Comparison of ENCODE assay signal across 9 mouse cellular contexts in the genomic region with DNA sequence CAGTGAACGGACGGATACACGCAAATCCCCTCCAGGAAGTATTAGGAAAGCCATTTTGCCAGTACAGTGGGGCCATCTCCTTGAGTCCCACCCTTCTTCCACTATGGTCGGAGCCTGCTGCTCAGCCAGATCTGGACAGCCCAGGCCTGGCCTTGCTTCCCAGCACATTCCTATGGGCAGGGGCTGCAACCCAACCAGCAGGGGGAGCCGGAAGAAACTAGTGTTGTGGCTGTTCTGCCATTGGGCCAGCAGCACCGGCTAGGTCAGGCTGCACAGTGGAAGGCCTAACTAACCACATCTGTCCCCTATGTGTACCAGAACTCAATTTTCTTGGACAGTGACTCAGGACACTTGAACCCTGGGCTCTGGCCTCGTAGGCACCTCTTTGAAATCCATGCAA. TPM values are rescaled to one million over a fixed set of nuclear protein-coding genes. Genes with fewer than 3 reads are reported as not detected.
DNase-seq lines count a peak whose midpoint lies in the region; ATAC-seq and TF ChIP-seq lines count a peak whose summit lies in the region.
"Had no signal": no experiment of that assay in that cellular context is flagged by ENCODE, and none has a peak within 500 bp of the region (broad histone marks: within the 10 kb centered on the region; RNA-seq: fewer than 3 reads in every experiment).

No protein-coding gene starts in this region.

- no peak overlapping the region for H3K4me3 ChIP-seq in forebrain, embryonic 15.5 days
- no peak overlapping the region for H3K4me3 ChIP-seq in forebrain, embryonic 11.5 days (ENCODE audit: low read depth, low read length)
- H3K4me3 ChIP-seq in testis, adult 2 months (ENCODE audit: control insufficient read depth, low read depth, low read length), result no peak overlapping the region
- H3K4me3 ChIP-seq: neural tube, embryonic 13.5 days had no signal

- TF ChIP-seq POLR2A in testis, adult 2 months (IDR thresholded peaks at IDR 0.05; ENCODE audit: control insufficient read depth, low read depth, low read length), result no peak

- no peak overlapping the region for H3K4me2 ChIP-seq in forebrain, embryonic 15.5 days (replicated peaks)
- H3K4me2 ChIP-seq in forebrain, embryonic 11.5 days (ENCODE audit: low read depth, low read length, severe bottlenecking), result no peak overlapping the region
- H3K4me2 ChIP-seq: neural tube, embryonic 13.5 days had no signal

- no peak for ATAC-seq in forebrain, embryonic 15.5 days (replicated peaks)
- ATAC-seq in forebrain, embryonic 11.5 days (replicated peaks; ENCODE audit: low FRiP score), result no peak
- ATAC-seq in granulocyte monocyte progenitor cell, adult 5-6 weeks (replicated peaks; ENCODE audit: poor library complexity, severe bottlenecking), result peak; percentile 70

- DNase-seq in forebrain, embryonic 11.5 days (ENCODE audit: low spot score), result no peak
- no peak for DNase-seq in testis, postnatal 14 days (ENCODE audit: low spot score)
- DNase-seq in lung, postnatal 14 days, result peak; percentile 70
- no peak for DNase-seq in frontal cortex, postnatal 25 days (ENCODE audit: low spot score in 2 of 2)
- no peak for DNase-seq in yolk sac, embryonic 10.5 days (ENCODE audit: low spot score)

- peak overlapping the region; percentile 21; the same call in 1 of the 2 replicates for H3K27ac ChIP-seq in forebrain, embryonic 15.5 days (replicated peaks)
- no peak overlapping the region for H3K27ac ChIP-seq in forebrain, embryonic 11.5 days (ENCODE audit: low read depth, low read length)
- H3K27ac ChIP-seq in testis, adult 2 months (ENCODE audit: control insufficient read depth, insufficient read depth, low read depth, low read length), result no peak overlapping the region
- H3K27ac ChIP-seq: neural tube, embryonic 13.5 days had no signal

- TF ChIP-seq CTCF in testis, adult 2 months (IDR thresholded peaks at IDR 0.05; ENCODE audit: control insufficient read depth, insufficient read depth, insufficient replicate concordance, low read depth, low read length), result 0 out of 2 replicates have a peak, but pooled peaks have one; percentile 24

- no peaks in the 10 kb centered on the region for H3K36me3 ChIP-seq in forebrain, embryonic 15.5 days
- H3K36me3 ChIP-seq in forebrain, embryonic 11.5 days (ENCODE audit: control insufficient read depth, insufficient read depth, low read length), result no peaks in the 10 kb centered on the region
- H3K36me3 ChIP-seq in testis, adult 2 months (ENCODE audit: control insufficient read depth, insufficient read depth, low read length), result no peaks in the 10 kb centered on the region
- H3K36me3 ChIP-seq: neural tube, embryonic 13.5 days had no signal

- no peaks in the 10 kb centered on the region for H3K27me3 ChIP-seq in forebrain, embryonic 15.5 days
- no peaks in the 10 kb centered on the region for H3K27me3 ChIP-seq in forebrain, embryonic 11.5 days (ENCODE audit: control insufficient read depth, insufficient read depth, low read length)
- no peaks in the 10 kb centered on the region for H3K27me3 ChIP-seq in testis, adult 2 months (ENCODE audit: control insufficient read depth, insufficient read depth, low read length)
- H3K27me3 ChIP-seq: neural tube, embryonic 13.5 days had no signal

- 75% methylated on average over 7 of the region's 7 CpGs for WGBS in forebrain, embryonic 15.5 days
- WGBS in forebrain, embryonic 11.5 days, result 73% methylated on average over 7 of the region's 7 CpGs

- no peak overlapping the region for H3K9ac ChIP-seq in forebrain, embryonic 15.5 days (replicated peaks)
- no peak overlapping the region for H3K9ac ChIP-seq in forebrain, embryonic 11.5 days (ENCODE audit: low read length)
- H3K9ac ChIP-seq: neural tube, embryonic 13.5 days had no signal

- no peaks in the 10 kb centered on the region for H3K9me3 ChIP-seq in forebrain, embryonic 15.5 days
- H3K9me3 ChIP-seq in forebrain, embryonic 11.5 days (ENCODE audit: control insufficient read depth, low read length), result no peaks in the 10 kb centered on the region
- H3K9me3 ChIP-seq: neural tube, embryonic 13.5 days had no signal

- peaks cover 36% of the 10 kb centered on the region for H3K4me1 ChIP-seq in forebrain, embryonic 15.5 days
- peaks cover 3% of the 10 kb centered on the region for H3K4me1 ChIP-seq in forebrain, embryonic 11.5 days (replicated peaks; ENCODE audit: control insufficient read depth, insufficient read depth, low read length)
- H3K4me1 ChIP-seq in testis, adult 2 months (ENCODE audit: control insufficient read depth, insufficient read depth, low read length), result peaks cover 3% of the 10 kb centered on the region

RNA-seq across cellular contexts. Expression of gene Angptl2, which starts 30.6 kb away (rescaled TPM):
- 10.0 and 10.8 TPM in 2 replicates for polyA plus RNA-seq in forebrain, embryonic 15.5 days (2015; fragmentation: Nextera tagmentation; extraction: Ambion mirVana)
- polyA plus RNA-seq in forebrain, embryonic 11.5 days (2014; fragmentation: Nextera tagmentation; extraction: Ambion mirVana), result 24.4 and 25.2 TPM in 2 replicates
- 3.1 and 4.5 TPM in 2 replicates for polyA plus RNA-seq in testis, adult 2 months (2012; rRNA removed)
- total RNA-seq in granulocyte monocyte progenitor cell, adult 5-6 weeks (2014; fragmentation: Nextera tagmentation), result 0.92 and 1.6 TPM in 2 replicates
- total RNA-seq in granulocyte monocyte progenitor cell, adult 5-6 weeks (2017), result 1.3 TPM in 2 replicates

RNA-seq across cellular contexts. Expression of gene Garnl3, which starts 53.8 kb away (rescaled TPM):
- 21.6 and 28.1 TPM in 2 replicates for polyA plus RNA-seq in forebrain, embryonic 15.5 days (2015; fragmentation: Nextera tagmentation; extraction: Ambion mirVana)
- polyA plus RNA-seq in forebrain, embryonic 11.5 days (2014; fragmentation: Nextera tagmentation; extraction: Ambion mirVana), result 9.7 and 12.9 TPM in 2 replicates
- polyA plus RNA-seq in testis, adult 2 months (2012; rRNA removed), result 46.5 and 54.3 TPM in 2 replicates
- total RNA-seq in granulocyte monocyte progenitor cell, adult 5-6 weeks (2014; fragmentation: Nextera tagmentation), result not detected in 2 replicates
- total RNA-seq in granulocyte monocyte progenitor cell, adult 5-6 weeks (2017), result 0.13 TPM in 1 of 2 replicates, not detected in the other
